Mouse (Mus musculus) fibroblast of lung, adult 2 months (primary cell): ENCODE measurements around the gene Krt13.
A peak's percentile ranks its signal among the peaks of the same experiment; 100 is the strongest.

Experiments
- DNase-seq: peaks from one replicate; pipeline ENCODE4 v3.0.0-alpha.2; 2011; ENCODE audit warnings: low read depth

Gene Krt13

GRCm38 (mm10) chr11:100112935-100113741 lies 8.2 kb downstream of the Krt13 start:
- no peak for DNase-seq

- no peak for DNase-seq
Measured at GRCm38 (mm10) chr11:100105576-100106122, 15.7 kb downstream of the Krt13 start, which contains the start of gene Krt36. TSS of gene Krt36 (minus strand) at chr11:100105626.

- DNase-seq = no peak
Measured at GRCm38 (mm10) chr11:100102693-100103429, 18.5 kb downstream of the Krt13 start.

- DNase-seq = no peak
Measured at GRCm38 (mm10) chr11:100100391-100100790, 21.0 kb downstream of the Krt13 start.

- no peak for DNase-seq
Measured at GRCm38 (mm10) chr11:100097819-100098218, 23.5 kb downstream of the Krt13 start.

GRCm38 (mm10) chr11:100096141-100096540 lies 25.2 kb downstream of the Krt13 start, which contains the start of gene Krt35:
TSS of gene Krt35 (minus strand) at chr11:100096241.
- DNase-seq = no peak

GRCm38 (mm10) chr11:100088378-100089025 lies 32.9 kb downstream of the Krt13 start:
- DNase-seq = no peak

- no peak for DNase-seq
Measured at GRCm38 (mm10) chr11:100087861-100088260, 33.5 kb downstream of the Krt13 start, which contains the start of gene Krt32. TSS of gene Krt32 (minus strand) at chr11:100088226.

GRCm38 (mm10) chr11:100073873-100074272 lies 47.5 kb downstream of the Krt13 start:
- DNase-seq = peak; percentile 20
